Mouse (Mus musculus) neutrophil, adult 5-6 weeks (primary cell): ENCODE results near the gene 1600002K03Rik. TPM values are rescaled to one million over a fixed set of nuclear protein-coding genes. Genes with fewer than 3 reads are reported as not detected.
"Not testable (repeated sequence)": the region's sequence is repeated elsewhere in the genome, so short reads cannot be mapped to it uniquely, and the experiment has no call there.

Source experiments
- ATAC-seq: fragments of 151-379, 151-347 bp; 2 replicates; pipeline ENCODE4 v1.8.0; 2017; ENCODE audit warnings: mild to moderate bottlenecking, moderate TSS enrichment; ENCODE audit not compliant: insufficient number of reproducible peaks, poor library complexity, low FRiP score, severe bottlenecking; ENCODE audit errors: extremely low read depth
- total RNA-seq: library from RNA; stranded (forward); fragments of 200-1000 nt; gene quantifications from 2 replicates; pipeline ENCODE4 v1.2.3, GENCODE M21; 2017

1600002K03Rik gene
- total RNA-seq, 1 experiment from 2014 or later: 14.2 TPM

DNA sequence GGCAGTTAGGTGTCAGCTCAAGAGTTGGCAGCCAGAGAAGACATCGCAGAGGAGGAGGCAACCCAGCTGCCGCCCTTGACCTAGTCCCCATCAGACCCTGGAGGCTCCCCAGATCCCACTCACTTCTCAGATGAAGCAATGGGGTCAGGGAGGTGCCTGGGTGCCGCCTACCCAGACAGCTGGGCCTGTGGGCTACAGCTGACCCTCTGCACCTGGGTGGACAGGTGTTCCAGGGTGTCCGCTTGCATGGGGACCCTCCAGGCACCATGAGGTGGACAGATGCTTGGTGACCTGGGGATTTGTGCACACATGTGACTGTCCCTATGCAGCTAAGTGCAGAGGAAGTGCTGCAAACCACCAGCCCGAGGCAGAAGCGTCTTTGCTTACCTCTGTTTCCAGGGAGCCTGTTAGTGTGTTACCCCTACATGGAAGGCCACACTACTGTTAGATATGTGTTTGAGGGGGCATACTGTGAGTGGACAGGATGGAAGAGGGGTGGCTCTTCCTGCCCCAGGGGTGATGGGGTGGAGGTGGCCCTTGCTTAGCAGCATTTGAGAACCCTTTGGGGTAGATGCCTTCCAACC is 9.9 kb upstream of the 1600002K03Rik start:
- no peak for ATAC-seq

- ATAC-seq: no peak
These were observed 9.0 kb upstream of the 1600002K03Rik start for GRCm38 (mm10) chr10:80163721-80164120.

- ATAC-seq: no peak
These were observed 8.4 kb upstream of the 1600002K03Rik start for GRCm38 (mm10) chr10:80164161-80164997.

DNA sequence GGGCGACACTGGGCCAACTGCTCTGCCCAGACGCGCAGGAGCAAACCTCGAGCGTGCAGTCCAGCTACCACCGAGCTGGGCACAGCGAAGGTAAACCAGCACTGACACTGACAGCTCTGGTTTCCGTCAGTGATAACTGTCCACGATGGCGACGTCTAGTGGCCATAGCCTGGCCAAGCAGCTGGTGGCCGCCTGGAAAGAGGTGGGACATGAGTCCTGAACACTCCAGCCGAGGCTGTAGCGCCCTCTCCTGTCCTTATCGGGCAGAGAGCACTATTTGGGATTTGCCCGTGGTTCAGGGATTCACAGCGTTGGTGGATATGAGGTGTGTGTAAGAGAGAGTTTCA is 7.8 kb upstream of the 1600002K03Rik start:
- ATAC-seq: peak; percentile 63

DNA sequence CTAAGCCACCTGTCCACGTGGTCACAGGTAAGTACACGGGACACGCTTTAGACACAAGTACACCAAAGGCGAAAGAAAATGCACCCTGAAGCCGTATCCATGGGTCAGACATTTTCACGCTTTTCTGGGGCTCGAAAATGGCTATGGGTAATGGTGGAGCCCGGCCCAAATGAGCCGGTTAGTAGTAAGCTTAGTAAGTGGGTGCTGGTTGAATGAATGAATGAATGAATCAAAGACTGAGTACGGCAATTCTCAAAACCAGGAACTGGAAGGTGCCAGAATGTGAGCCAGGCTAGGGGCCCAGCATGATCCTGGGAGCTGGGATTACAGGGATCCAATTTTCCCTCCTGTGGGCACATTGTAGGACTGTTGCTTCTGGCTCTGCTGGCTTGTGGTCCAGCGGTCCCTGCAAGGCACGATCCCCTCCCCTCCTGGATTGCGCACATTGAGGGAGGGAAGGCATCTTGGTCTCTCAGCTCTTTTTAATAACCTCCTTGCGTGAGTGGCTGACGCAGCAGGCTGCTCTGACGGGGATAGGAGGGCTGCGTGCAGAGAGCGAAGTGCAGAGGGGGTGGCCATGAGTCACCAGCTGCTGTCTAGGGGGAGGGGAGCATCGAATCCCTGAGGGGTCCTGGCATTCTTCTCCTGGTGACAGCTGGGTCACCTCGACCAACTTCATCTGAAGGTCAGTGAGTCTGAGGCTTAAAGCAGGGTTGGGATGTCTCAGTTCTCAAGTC is 7.2 kb upstream of the 1600002K03Rik start, which contains the start of gene Cirbp:
TSS of gene Cirbp (plus strand) at position 594 of the 737 bp plus-strand sequence.
- no peak for ATAC-seq

- ATAC-seq: not testable (repeated sequence)
These were observed 6.6 kb upstream of the 1600002K03Rik start for GRCm38 (mm10) chr10:80166136-80166535.

DNA sequence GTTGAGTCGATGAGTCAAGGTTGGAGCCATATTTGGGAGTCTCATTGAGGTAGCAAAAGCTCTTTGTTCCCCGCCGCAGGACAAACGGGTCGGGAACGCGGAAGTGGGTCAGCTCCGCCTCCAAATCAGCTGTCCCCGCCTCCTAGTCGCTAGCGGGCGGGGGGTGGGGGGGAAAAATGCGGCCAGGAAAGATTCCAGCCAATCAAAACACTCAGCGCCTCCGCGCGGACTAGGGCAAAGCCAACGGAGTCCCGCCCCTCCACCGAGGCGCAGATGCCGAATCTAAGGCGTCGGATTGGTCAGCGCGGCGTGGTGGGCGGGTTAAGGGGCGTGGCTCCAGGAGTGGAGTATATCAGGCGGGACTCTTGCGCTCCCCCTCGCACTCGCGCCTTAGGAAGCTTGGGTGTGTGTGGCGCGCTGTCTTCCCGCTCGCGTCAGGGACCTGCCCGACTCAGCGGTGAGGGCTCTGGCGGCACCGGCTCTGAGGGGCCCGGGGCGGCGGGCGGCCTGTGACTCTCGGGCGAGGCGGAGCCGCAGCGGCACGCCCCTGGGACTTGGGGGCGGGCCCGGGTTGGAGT is 5.2 kb upstream of the 1600002K03Rik start:
- ATAC-seq: peak; percentile 75

- peak; percentile 0; the same call in 1 of the 2 replicates for ATAC-seq
These were observed 4.6 kb upstream of the 1600002K03Rik start for GRCm38 (mm10) chr10:80168038-80168661.

DNA sequence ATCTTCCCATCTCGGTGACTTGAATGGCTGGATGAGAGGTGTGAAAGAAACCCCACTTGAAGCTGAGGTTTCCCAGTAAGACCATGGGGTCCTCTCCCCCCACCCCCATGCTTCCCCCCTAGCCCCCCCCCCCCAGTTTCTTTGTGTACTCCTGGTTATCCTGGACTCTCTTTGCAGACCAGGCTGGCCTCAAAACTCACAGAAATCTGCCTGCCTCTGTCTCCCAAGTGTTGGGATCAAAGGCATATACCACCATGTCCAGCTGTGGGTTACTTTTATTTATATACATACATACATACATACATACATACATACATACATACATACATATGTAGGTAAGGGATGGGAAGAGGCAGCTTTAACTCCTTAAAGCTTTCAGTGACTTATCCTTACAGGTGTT is 3.7 kb upstream of the 1600002K03Rik start:
- no peak for ATAC-seq

DNA sequence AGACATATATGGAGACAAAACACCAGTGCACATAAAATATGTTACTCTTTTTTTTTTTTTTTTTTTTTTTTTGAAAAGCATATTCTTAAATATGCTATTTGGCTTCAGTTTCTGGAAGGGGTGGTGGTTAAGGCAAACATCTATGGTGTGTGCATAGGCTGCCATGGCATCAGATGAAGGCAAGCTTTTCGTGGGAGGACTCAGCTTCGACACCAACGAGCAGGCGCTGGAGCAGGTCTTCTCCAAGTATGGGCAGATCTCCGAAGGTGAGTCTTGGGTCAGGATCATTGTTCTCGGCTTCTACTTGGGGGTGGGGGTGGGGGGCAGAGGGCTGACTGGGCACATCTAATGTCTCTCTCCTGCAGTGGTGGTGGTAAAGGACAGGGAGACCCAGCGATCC is 3.1 kb upstream of the 1600002K03Rik start:
- no peak for ATAC-seq

DNA sequence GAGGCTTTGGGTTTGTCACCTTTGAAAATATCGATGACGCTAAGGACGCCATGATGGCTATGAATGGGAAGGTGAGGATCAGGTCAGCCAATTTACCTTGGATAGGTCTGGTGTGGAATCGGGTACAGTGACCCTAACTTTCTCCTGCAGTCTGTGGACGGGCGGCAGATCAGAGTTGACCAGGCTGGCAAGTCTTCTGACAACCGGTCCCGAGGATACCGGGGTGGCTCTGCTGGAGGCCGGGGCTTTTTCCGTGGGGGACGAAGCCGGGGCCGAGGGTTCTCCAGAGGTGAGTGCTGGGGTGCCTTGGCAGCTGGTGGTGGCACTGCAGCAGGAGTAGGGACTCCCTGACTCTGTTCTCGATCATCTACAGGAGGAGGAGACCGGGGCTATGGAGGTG is 2.7 kb upstream of the 1600002K03Rik start:
- no peak for ATAC-seq

DNA sequence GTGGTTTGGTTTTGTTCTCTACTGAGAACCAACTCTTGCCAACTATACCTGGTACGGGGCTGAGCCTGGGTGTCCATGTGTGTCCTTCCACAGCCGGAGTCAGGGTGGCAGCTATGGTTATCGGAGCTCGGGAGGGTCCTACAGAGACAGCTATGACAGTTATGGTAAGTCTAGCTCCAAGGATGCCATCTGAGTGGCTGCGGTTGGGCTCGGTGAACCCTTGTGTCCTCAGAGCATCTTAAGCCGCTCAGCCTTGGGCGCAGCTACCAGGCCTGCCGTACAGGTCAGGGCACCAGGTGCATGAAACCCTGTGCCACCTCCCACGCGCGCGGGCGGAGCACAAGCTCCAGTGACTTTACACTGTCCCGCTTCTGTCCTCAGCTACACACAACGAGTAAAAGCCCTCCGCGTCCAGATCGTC is 2.1 kb upstream of the 1600002K03Rik start:
- ATAC-seq: no peak

DNA sequence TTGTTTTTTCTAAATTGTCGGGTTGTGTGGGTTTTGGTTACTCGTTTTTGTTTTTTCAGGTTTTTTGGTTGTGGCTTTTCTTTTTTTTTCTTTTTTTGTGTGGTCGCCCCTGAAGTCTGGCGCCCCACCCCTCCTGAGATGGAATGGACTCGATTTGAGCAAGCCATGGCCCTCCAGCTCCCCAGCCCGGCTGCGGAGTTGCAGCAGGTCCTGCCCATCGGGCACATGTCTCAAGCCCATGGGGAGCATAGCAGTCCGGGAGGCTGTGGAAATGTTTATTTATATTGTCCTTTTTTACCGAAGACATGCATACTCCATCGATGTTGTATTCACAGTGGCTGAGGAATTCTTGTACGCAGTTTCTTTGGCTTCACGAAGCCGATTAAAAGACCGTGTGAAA is 1.5 kb upstream of the 1600002K03Rik start:
- no peak for ATAC-seq

DNA sequence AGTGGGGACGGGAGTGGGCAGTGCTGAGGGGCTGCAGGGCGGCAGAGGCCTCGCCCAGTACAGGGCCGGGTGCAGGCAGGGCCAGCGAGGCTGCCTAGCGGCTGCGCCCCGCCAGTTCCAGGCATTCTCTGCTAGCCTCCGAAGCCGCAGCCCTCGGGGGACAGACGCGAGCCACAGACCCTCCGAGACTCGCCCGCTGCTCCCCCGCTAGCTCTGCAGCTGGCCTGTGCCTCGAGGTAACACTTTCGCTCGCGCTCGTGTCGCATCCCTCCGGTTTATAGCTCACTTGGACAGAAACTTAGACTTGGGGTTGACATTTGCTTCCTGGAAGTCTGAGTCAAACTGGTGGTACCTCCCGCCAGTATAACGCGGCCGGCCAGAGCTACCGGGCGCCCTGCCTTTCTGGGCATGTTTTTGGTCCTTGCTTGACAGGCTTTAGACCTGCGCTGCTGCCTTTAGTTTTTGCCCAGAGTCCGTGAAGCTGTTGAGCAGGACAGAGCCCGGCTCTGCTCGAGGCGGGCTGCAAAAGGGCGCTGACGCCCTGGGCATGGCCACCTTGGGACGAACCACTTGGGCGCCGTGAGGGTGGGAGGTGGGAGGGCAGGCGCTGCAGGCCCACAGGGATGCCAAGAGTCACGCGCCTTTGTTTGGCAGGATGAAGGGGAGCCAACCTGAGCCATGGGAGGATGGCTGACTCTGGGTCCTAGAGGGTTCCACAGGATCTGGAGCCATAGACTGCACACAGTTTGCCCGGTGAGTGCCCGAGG is 801 bp upstream of the 1600002K03Rik start:
- ATAC-seq: no peak

- no peak for ATAC-seq
These were observed 614 bp downstream of the 1600002K03Rik start for GRCm38 (mm10) chr10:80173358-80173757.

GRCm38 (mm10) chr10:80173955-80174640 is 1.4 kb downstream of the 1600002K03Rik start:
- no peak for ATAC-seq

GRCm38 (mm10) chr10:80174705-80175104 is 2.0 kb downstream of the 1600002K03Rik start:
- ATAC-seq: peak; percentile 13; the same call in 1 of the 2 replicates
